Mouse (Mus musculus): ENCODE data around the gene Smndc1. TPM values are rescaled to one million over a fixed set of nuclear protein-coding genes. Genes with fewer than 3 reads are reported as not detected.

Gene Smndc1
- polyA plus RNA-seq, 1 experiment from 2014 or later: 28.3 TPM

DNA sequence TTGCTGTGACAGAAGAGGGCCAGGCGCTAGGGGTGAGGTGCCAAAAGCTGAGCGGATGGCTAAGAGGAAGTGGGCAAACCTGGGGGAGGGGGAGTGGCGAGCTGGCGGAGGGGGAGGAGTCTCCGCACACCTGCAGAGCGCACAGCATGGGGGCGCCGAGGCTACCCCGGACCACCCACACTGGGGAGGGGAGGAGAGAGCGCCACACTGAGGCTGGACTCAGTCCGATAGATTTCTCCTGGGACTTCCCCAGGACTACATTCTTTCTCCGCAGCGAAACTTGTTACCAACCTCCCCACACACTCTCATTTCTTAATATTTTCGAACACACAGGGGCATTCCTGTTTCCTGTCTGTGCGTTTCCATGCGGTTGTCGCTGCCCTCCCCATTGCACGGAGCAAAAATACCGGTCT lies 33.0 kb upstream of the Smndc1 start:
- H3K4me3 ChIP-seq: no peak overlapping the region
- WGBS: 19% methylated on average over 18 of the region's 19 CpGs
- no peaks in the 10 kb centered on the region for H3K27me3 ChIP-seq
- H3K9me3 ChIP-seq: no peaks in the 10 kb centered on the region
- H3K36me3 ChIP-seq: no peaks in the 10 kb centered on the region
- H3K4me1 ChIP-seq (replicated peaks): peaks cover 18% of the 10 kb centered on the region
- no peak overlapping the region for H3K9ac ChIP-seq
- H3K27ac ChIP-seq (replicated peaks): no peak overlapping the region
- ATAC-seq (ENCODE audit: low FRiP score, low read depth): no peak
- no peak overlapping the region for H3K4me2 ChIP-seq

DNA sequence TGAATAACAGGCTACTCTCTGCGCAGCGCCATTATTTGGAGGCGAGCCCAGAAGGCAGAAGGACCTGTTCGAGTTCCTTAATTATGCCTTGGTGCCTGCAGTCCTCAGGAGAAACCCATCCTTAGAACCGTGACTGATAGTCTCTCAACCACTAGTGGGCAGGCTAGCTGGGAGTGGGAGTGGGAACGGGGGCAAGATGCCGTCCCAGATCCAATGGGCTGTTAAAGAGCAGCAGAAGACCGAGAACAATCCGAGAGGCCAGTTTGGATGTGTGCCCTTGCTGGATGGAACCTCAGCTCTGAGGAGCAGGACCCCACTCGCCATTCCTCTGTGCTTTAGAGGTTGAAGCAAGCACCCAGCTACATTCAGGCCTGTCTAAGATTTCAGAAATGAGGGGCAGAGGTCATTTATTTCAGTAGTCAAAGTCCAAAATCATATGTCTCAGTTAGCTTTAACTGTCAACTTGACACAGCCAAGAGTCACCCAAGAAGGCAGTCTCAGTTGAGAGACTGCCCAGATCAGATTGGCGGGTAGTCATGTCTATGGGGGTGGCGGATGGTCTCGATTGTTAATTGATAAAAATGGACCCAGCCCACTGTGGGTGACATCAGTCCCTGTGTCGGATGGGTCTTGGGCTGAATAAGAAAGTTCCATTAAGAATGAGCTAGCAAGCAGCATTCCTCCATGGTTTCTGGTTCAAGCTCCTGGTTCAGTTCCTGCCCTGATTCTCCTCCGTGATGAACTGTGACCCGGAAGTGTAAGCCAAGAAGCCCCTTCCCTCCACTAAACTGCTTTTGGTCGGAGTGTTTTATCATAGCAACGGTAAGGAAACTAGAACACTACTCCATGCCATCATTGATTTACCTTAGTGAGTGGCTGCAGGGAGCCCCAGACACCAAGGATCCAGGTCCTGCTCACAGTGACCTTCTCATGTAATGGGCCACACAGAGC lies 32.3 kb upstream of the Smndc1 start:
- Histone ChIP-seq H3K9ac (no peak overlapping the region), H3K36me3 (no peaks in the 10 kb centered on the region), H3K27ac (replicated peaks) (no peak overlapping the region), H3K27me3 (no peaks in the 10 kb centered on the region), H3K4me2 (no peak overlapping the region), H3K9me3 (no peaks in the 10 kb centered on the region), H3K4me3 (no peak overlapping the region), H3K4me1 (replicated peaks) (peaks cover 15% of the 10 kb centered on the region)
- 72% methylated on average over 18 of the region's 18 CpGs for WGBS
- ATAC-seq (ENCODE audit: low FRiP score, low read depth): no peak

DNA sequence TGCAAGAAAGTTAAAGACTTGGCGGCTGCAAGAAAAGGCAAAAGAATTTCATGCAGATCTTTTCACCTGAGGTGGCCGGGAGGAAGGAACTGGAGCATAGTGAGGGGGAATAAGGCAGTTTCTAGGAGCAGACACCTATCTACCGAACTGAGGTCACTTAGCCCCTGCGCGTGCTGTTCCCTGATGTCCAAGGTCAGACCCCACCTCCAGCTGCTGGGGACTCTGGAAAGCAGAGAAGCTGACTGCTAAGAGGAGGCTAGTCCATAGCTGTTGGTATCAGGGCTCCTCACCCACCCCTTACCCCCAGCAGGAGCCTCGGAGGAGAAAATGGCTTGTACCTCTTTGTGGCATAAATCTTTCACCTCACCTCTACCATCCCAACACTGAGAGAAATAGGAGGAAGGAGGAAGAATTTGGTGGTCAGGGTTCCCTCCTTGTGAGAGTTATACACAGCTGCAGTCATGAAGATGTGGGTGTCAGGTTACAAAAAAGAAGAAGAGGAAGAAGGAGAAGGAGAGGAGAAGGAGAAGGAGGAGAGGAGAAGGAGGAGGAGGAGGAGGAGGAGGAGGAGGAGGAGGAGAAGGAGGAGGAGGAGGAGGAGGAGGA lies 31.3 kb upstream of the Smndc1 start:
- H3K27me3 ChIP-seq: no peaks in the 10 kb centered on the region
- no peak overlapping the region for H3K9ac ChIP-seq
- no peak overlapping the region for H3K27ac ChIP-seq (replicated peaks)
- H3K9me3 ChIP-seq: no peaks in the 10 kb centered on the region
- H3K36me3 ChIP-seq: no peaks in the 10 kb centered on the region
- peak overlapping the region; percentile 95 for H3K4me2 ChIP-seq
- WGBS: under 1% methylated on average over 6 of the region's 6 CpGs
- peak; percentile 8; the same call in 1 of the 2 replicates for ATAC-seq (ENCODE audit: low FRiP score, low read depth)
- H3K4me3 ChIP-seq: peak overlapping the region; percentile 45
- peaks cover 10% of the 10 kb centered on the region for H3K4me1 ChIP-seq (replicated peaks)

DNA sequence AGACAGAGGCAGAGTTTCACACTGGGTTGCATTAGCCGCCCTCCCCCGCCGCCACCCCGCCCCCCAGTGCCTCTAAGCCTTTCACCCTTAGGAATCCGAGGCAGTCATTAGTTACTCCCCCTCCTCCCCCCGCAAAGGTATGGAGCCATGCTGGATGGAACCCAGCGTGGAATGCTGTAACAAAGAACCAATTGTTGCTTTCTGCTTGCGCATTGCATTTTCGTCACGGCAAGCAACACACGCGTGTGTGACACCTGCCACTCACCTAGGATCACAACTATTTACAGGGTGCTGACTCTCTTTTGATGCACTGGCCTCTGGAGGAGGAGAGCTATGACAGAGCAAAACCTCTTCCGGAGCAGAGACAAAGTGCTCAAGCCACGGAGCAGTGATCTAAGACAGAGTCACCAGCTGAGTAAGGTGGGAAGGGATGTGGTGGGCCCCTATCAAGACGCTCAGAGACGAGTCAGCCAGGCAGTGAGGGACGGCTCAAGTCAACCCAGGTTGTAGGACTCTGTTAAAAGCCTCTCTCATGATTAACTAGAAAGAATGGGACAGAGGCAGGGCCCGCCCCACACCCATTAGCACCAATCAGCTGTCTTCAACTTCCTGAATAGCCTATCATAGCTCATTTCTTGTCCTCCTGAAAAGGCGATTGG lies 30.7 kb upstream of the Smndc1 start:
- H3K4me2 ChIP-seq: peak overlapping the region; percentile 95
- WGBS: 2% methylated on average over 19 of the region's 19 CpGs
- no peaks in the 10 kb centered on the region for H3K9me3 ChIP-seq
- peak overlapping the region; percentile 70 for H3K27ac ChIP-seq (replicated peaks)
- peak; percentile 95 for ATAC-seq (ENCODE audit: low FRiP score, low read depth)
- H3K4me3 ChIP-seq: peak overlapping the region; percentile 45
- peaks cover 10% of the 10 kb centered on the region for H3K4me1 ChIP-seq (replicated peaks)
- H3K36me3 ChIP-seq: no peaks in the 10 kb centered on the region
- peak overlapping the region; percentile 41; the same call in 1 of the 2 replicates for H3K9ac ChIP-seq
- H3K27me3 ChIP-seq: no peaks in the 10 kb centered on the region

DNA sequence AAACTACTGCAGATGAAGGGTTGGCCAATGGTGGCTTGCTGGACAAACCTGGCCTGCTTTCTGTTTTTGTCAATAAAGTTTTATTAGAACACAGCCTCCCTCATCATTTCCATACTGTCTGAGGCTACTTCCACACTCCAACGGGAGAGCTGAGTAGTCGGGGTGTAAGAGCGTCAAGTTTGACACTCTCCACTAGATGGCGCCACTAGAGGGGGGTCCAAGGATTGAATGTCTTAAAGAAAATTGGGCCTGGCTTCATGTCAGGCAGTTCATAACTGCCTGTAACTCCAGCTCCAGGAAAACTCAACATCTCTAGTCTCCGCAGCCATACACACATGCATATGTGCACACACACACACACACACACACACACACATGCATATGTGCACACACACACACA lies 29.5 kb upstream of the Smndc1 start:
- Histone ChIP-seq H3K36me3 (no peaks in the 10 kb centered on the region), H3K27ac (replicated peaks) (no peak overlapping the region), H3K4me1 (replicated peaks) (peaks cover 10% of the 10 kb centered on the region), H3K27me3 (no peaks in the 10 kb centered on the region), H3K4me3 (no peak overlapping the region), H3K4me2 (no peak overlapping the region), H3K9ac (no peak overlapping the region), H3K9me3 (no peaks in the 10 kb centered on the region)
- no peak for ATAC-seq (ENCODE audit: low FRiP score, low read depth)
- 50% methylated on average over 5 of the region's 5 CpGs for WGBS

DNA sequence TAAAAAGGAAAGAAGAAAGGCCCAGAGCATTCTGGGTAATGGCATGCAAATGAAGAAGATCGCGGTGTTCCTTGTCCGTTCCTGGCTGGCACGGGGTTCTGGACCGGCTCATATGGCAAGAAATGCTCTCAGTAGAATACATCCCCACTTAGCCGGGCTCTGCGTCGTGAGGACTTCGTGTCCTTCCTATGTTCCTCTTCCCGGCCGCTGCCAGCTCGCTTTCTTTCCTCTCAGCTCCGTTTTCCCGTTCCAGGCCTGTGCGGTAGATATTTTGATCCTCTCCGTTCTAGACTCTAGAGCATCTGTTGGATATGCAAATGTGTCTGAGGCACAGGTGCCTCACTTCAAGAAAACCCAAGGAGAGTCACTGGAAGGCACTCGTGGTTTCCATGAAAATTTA lies 24.8 kb upstream of the Smndc1 start:
- Histone ChIP-seq H3K27me3 (no peaks in the 10 kb centered on the region), H3K9ac (no peak overlapping the region), H3K4me2 (no peak overlapping the region), H3K27ac (replicated peaks) (no peak overlapping the region), H3K36me3 (no peaks in the 10 kb centered on the region), H3K4me1 (replicated peaks) (no peaks in the 10 kb centered on the region), H3K4me3 (no peak overlapping the region), H3K9me3 (no peaks in the 10 kb centered on the region)
- 85% methylated on average over 17 of the region's 17 CpGs for WGBS
- no peak for ATAC-seq (ENCODE audit: low FRiP score, low read depth)

DNA sequence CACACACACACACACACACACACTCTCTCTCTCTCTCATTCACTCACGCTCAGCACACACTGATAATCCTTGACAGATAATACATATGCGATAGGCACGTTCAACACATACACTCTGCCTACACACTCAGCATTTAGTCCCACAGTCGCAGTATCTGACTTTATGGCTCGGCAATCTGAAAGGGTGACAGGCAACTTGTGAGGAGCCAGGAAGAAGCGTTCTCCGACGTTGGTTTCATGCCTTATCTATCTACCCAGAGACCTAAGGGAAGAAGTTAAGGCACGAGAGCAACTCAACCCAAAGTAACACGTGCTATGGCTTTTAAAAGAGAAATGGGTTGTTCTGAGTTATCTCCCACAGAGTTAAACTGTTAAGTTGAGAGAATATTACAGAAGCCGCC lies 24.3 kb upstream of the Smndc1 start:
- no peaks in the 10 kb centered on the region for H3K9me3 ChIP-seq
- H3K4me1 ChIP-seq (replicated peaks): no peaks in the 10 kb centered on the region
- H3K9ac ChIP-seq: no peak overlapping the region
- no peak overlapping the region for H3K27ac ChIP-seq (replicated peaks)
- ATAC-seq (ENCODE audit: low FRiP score, low read depth): no peak
- no peak overlapping the region for H3K4me2 ChIP-seq
- WGBS: 88% methylated on average over 11 of the region's 11 CpGs
- no peaks in the 10 kb centered on the region for H3K27me3 ChIP-seq
- no peak overlapping the region for H3K4me3 ChIP-seq
- no peaks in the 10 kb centered on the region for H3K36me3 ChIP-seq

DNA sequence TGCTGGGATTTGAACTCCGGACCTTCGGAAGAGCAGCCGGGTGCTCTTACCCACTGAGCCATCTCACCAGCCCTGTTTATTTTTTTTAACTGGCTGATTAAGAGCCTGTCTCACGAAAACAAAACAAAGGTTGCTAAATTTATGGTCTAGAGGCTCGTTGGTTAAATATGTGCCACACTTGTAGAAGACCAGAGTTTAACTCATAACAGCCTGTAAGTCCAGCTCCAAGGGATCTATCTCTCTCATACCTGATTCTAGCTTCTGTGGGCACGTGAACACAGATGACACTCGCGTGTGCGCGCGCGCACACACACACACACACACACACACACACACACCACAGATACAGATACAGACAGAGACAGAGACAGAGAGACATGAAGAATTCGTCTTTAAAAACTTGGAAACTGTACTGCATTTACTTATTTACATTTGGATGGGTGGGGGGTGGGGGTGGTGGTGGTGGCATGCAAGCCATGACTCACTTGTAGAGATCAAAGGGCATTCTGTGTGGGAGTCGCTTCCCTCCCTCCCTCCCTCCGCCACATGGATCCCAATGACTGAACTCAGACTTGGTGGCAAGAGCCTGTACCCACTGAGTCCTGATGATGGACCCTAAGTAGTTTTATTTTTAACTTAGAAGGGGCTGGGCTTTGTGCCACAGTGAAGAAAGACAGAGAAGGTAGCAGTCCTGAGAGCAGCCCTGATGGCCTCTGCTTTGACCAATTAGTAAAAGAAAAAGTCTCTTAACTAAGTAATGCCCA lies 23.4 kb upstream of the Smndc1 start:
- Histone ChIP-seq H3K4me1 (replicated peaks) (no peaks in the 10 kb centered on the region), H3K9me3 (no peaks in the 10 kb centered on the region), H3K36me3 (no peaks in the 10 kb centered on the region), H3K9ac (no peak overlapping the region), H3K27ac (replicated peaks) (no peak overlapping the region), H3K4me2 (no peak overlapping the region), H3K4me3 (no peak overlapping the region), H3K27me3 (no peaks in the 10 kb centered on the region)
- 88% methylated on average over 15 of the region's 15 CpGs for WGBS
- no peak for ATAC-seq (ENCODE audit: low FRiP score, low read depth)

DNA sequence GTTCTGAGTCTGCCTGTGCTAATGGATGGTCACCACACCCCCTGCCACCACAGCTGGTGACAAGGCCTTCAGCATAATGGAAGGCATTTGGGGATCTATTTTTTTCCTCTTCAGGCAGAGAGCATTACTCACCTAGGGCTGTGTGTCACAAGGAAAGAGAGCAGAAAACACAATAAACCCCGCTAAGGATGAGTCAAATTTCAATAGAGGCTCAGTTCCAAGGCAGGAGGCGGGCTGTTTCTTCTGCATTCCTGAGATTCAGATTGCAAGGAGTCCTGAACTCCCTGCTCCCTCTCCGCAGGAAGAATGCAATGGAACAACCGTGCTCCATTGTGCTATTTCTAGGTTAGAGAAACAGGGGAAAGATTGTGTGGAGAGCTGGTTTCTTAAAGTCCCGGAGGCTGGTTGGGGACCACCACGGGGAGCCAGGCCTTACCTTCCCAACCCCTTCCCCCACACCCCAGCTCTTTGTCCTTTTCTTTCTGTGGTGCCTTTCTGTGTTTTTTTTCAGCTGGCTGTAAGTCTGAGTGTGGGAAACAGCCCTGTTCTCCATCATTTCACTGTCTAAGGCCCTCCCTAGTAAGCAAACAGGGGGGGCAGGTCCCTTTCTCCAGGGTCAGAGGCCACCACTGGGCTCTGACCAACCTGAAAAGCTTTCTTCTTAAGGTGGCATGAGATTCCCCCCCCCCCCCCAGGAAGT lies 21.9 kb upstream of the Smndc1 start:
- 10% methylated on average over 6 of the region's 6 CpGs for WGBS

DNA sequence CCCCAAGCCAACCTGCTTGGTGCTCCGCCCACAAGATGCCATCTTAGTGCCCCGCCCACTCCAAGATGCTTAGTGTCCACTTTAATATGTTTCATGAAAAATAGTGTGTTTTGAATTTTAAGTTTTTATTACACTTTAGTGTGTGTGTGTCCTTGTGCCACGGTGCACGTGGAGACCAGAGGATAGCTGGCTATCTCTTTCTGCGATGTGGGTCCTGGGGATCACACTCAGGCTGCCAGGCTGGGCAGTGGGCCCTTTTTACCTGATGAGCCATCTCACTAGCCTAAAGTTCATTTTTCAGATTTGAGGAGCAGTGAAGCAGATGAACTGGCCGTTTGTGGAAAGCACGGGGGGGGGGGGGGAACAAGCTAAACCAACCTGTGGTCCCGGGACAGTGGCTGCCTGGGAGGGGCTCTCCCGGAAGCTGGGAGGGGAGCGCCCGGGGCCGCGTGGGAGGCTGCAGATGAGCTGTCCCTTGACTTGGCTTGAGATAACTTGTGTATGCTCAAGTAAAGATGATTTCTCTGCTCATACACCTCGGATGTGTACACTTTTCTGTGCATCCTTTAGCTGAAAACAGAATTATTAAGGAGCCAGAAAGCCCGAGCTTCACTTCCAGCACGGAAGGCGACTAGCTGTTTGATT lies 19.4 kb upstream of the Smndc1 start:
- no peaks in the 10 kb centered on the region for H3K36me3 ChIP-seq
- H3K27me3 ChIP-seq: no peaks in the 10 kb centered on the region
- H3K27ac ChIP-seq (replicated peaks): no peak overlapping the region
- H3K9me3 ChIP-seq: no peaks in the 10 kb centered on the region
- ATAC-seq (ENCODE audit: low FRiP score, low read depth): no peak
- no peak overlapping the region for H3K4me2 ChIP-seq
- no peaks in the 10 kb centered on the region for H3K4me1 ChIP-seq (replicated peaks)
- no peak overlapping the region for H3K9ac ChIP-seq
- H3K4me3 ChIP-seq: no peak overlapping the region
- 71% methylated on average over 17 of the region's 17 CpGs for WGBS

More for the DNA sequence above, 21.9 kb upstream of the Smndc1 start:
- H3K27me3 ChIP-seq: no peaks in the 10 kb centered on the region
- no peak overlapping the region for H3K27ac ChIP-seq (replicated peaks)
- no peaks in the 10 kb centered on the region for H3K9me3 ChIP-seq
- ATAC-seq (ENCODE audit: low FRiP score, low read depth): no peak
- H3K4me3 ChIP-seq: no peak overlapping the region
- no peaks in the 10 kb centered on the region for H3K4me1 ChIP-seq (replicated peaks)
- H3K36me3 ChIP-seq: no peaks in the 10 kb centered on the region
- H3K4me2 ChIP-seq: no peak overlapping the region
- H3K9ac ChIP-seq: no peak overlapping the region

DNA sequence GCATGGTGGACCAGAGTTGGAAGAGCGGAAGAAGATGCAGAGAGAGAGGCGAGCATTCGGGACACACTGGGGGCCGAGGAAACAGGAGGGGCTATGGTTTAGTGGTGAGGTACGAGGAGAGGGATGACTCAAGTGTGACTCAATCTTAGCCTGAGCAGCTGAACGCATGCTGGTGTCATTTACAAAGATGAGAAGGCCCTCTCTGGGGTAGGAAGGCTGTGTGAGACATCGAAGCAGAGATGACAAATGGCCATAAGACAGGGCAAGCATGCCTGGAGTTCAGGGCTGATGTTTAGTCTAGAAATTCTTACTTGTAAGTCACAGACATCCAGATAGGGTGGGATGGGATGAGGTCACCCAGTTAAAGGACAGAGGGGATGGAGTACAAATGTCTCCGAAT lies 18.0 kb upstream of the Smndc1 start:
- no peak overlapping the region for H3K9ac ChIP-seq
- no peak overlapping the region for H3K27ac ChIP-seq (replicated peaks)
- ATAC-seq (ENCODE audit: low FRiP score, low read depth): no peak
- H3K4me2 ChIP-seq: no peak overlapping the region
- no peaks in the 10 kb centered on the region for H3K4me1 ChIP-seq (replicated peaks)
- H3K4me3 ChIP-seq: no peak overlapping the region
- H3K27me3 ChIP-seq: no peaks in the 10 kb centered on the region
- H3K36me3 ChIP-seq: no peaks in the 10 kb centered on the region
- 90% methylated on average over 8 of the region's 8 CpGs for WGBS
- no peaks in the 10 kb centered on the region for H3K9me3 ChIP-seq
